Mouse (Mus musculus): Measurements from ENCODE around the gene Apbb2. TPM values are rescaled to one million over a fixed set of nuclear protein-coding genes. Genes with fewer than 3 reads are reported as not detected.

The Apbb2 gene
- polyA plus RNA-seq, 1 experiment from 2014 or later = 126 TPM

DNA sequence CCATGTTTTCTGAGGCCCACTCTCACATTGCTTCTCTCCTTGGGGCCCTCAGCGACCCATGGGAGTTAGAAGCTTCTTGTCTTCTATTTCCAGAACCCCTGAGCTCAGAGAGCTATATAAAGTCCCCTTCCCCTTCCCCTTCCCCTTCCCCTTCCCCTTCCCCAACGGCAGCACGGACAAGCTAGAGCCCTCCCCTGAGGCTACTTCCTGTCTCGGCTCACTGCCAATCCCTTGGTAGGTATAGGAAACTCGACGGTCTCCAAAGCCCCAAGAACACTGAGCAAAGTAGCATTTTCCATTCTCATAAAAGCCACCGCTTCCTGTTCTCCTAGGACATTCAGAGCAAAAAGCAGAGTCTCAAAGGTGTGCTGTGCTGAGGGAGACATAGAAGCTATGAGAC, 107.9 kb downstream of the Apbb2 start:
- Histone ChIP-seq H3K4me3 (no peak overlapping the region), H3K27me3 (no peaks in the 10 kb centered on the region), H3K4me1 (replicated peaks) (no peaks in the 10 kb centered on the region), H3K27ac (no peak overlapping the region), H3K9me3 (no peaks in the 10 kb centered on the region), H3K4me2 (no peak overlapping the region), H3K9ac (no peak overlapping the region), H3K36me3 (no peaks in the 10 kb centered on the region)
- no peak for ATAC-seq (ENCODE audit: low FRiP score)
- WGBS = 79% methylated on average over 5 of the region's 7 CpGs

DNA sequence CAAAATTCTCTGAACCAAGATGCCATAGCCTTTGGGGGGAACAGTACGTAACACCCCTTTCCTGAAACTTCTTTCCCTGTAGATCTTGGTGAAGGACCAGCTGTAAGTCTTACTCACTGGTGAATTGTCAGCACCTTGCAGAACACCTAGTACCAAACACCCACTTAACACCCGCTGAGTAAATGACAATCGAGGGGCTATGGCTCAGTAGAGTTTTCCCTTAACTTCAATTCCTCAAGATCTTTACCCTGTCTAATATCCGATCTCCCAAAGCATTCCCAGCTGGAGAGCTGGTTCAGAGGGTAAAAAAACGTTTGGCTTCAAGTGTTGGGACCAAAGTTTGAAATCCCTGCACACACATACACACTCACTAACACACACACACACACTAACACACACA, 109.4 kb downstream of the Apbb2 start:
- Histone ChIP-seq H3K9ac (no peak overlapping the region), H3K4me3 (no peak overlapping the region), H3K4me1 (replicated peaks) (peaks cover 11% of the 10 kb centered on the region), H3K4me2 (no peak overlapping the region), H3K36me3 (no peaks in the 10 kb centered on the region), H3K9me3 (no peaks in the 10 kb centered on the region), H3K27me3 (no peaks in the 10 kb centered on the region), H3K27ac (no peak overlapping the region)
- ATAC-seq (ENCODE audit: low FRiP score) = no peak
- WGBS = 83% methylated on average over 5 of the region's 5 CpGs

DNA sequence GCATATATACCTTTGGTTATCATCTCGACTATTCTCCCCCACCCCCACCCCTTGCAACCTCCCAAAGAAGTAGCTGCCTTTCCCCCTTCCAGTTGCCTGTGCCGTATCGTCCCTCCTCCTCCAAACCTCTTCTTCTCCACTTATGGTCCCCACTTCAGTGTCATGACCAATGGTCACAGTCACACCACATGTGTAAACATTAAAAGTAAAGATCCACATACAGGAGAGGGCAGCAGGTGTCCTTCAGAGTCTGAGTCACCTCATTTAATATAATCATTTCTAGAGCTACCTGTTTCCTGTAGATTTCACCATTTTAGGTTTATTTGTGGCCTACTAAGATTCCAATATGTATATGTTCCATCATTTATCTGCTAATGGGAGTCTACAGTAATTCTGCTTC, 113.0 kb downstream of the Apbb2 start:
- H3K9me3 ChIP-seq = no peaks in the 10 kb centered on the region
- 90% methylated on average over 3 of the region's 3 CpGs for WGBS
- peaks cover 26% of the 10 kb centered on the region for H3K4me1 ChIP-seq (replicated peaks)
- H3K27ac ChIP-seq = no peak overlapping the region
- no peak overlapping the region for H3K9ac ChIP-seq
- no peaks in the 10 kb centered on the region for H3K27me3 ChIP-seq
- no peaks in the 10 kb centered on the region for H3K36me3 ChIP-seq
- no peak for ATAC-seq (ENCODE audit: low FRiP score)
- no peak overlapping the region for H3K4me3 ChIP-seq
- H3K4me2 ChIP-seq = no peak overlapping the region

DNA sequence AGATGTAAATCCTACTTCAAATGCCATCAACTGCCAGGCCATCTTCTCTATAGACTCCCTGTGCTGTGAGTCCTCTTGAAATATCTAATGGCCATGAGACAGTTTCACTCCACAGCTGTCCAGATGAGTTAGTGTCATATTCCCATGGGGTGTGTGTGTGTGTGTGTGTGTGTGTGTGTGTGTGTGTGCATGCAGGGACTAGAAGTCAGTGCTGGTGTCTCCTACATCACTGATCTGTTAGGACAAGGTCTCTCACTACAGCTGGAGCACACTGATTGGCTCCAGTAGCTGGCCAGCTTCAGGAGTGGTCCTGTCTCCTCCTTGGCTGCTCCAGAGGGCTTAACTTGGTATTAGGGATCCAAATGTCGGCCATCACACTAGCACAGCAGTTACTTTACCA, 113.5 kb downstream of the Apbb2 start:
- H3K4me2 ChIP-seq = no peak overlapping the region
- no peaks in the 10 kb centered on the region for H3K36me3 ChIP-seq
- no peak overlapping the region for H3K27ac ChIP-seq
- no peak overlapping the region for H3K9ac ChIP-seq
- 0 out of 2 replicates have a peak, but pooled peaks have one; percentile 50 for ATAC-seq (ENCODE audit: low FRiP score)
- WGBS = 86% methylated on average over 1 of the region's 1 CpGs
- no peaks in the 10 kb centered on the region for H3K27me3 ChIP-seq
- H3K4me3 ChIP-seq = no peak overlapping the region
- H3K9me3 ChIP-seq = no peaks in the 10 kb centered on the region
- peaks cover 26% of the 10 kb centered on the region for H3K4me1 ChIP-seq (replicated peaks)

DNA sequence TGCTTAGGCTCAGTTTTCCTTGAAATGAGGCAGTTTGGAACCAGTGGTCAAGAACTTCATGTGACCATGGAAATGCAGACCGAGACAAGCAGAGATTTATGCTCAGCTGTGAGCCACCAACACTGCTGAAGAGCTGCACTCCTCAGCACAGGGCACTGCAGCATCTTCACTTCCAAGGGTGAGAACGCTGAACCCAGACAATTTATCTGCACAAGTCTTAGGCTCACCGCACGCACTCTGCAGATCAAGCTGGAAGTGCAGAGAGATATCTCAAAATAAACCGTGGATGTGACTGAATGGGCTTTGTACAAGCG, 114.2 kb downstream of the Apbb2 start:
- H3K4me3 ChIP-seq = no peak overlapping the region
- no peaks in the 10 kb centered on the region for H3K27me3 ChIP-seq
- H3K9me3 ChIP-seq = no peaks in the 10 kb centered on the region
- H3K4me2 ChIP-seq = no peak overlapping the region
- H3K27ac ChIP-seq = peak overlapping the region; percentile 37; the same call in 1 of the 2 replicates
- no peak for ATAC-seq (ENCODE audit: low FRiP score)
- H3K36me3 ChIP-seq = no peaks in the 10 kb centered on the region
- WGBS = 68% methylated on average over 6 of the region's 6 CpGs
- H3K4me1 ChIP-seq (replicated peaks) = peaks cover 26% of the 10 kb centered on the region
- H3K9ac ChIP-seq = no peak overlapping the region

DNA sequence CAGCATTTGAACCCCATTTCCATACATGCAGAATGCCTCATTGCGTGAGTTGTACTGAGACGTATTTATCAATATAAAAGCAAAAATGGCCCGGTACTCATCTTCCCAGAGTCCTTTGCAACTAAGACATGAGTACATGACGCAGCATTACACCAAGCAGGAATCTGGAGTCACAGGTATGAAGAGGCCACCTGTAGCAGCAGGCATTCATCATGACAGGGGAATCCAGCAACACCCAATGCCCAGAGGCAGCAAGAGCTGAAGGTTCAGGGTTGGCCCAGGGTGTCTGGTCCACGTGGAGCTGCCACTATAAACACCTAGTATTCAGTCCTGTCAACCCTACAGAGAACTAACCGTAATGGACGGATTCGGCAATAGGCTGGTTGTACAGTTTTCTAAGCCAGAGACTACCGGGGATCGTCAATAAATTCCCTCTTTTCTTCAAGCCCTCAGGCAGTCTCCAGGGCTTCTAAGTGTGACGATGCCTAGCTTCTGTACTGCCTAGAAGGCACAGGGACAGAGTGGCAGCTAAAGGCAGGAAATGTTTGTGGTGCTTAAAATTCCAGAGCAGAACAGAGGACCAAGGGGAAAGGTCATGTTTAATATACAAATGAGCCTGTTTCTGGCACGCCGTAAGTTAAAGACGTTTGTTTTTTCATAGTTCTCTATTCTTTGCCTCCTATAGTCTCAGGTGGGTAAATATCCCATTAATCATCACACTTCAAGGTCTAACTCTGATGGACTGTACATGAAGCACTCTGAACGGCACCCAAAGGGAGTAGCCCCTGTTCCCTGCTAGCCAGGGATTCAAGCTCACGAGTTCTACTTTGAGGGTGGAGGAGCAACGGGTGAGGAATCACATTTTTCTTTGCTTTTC, 114.8 kb downstream of the Apbb2 start:
- ATAC-seq (ENCODE audit: low FRiP score) = peak; percentile 27; the same call in 1 of the 2 replicates
- Histone ChIP-seq H3K27ac (peak overlapping the region; percentile 37; the same call in 1 of the 2 replicates), H3K9me3 (no peaks in the 10 kb centered on the region), H3K36me3 (no peaks in the 10 kb centered on the region), H3K27me3 (no peaks in the 10 kb centered on the region), H3K4me1 (replicated peaks) (peaks cover 26% of the 10 kb centered on the region), H3K9ac (no peak overlapping the region; the same call in 1 of the 2 replicates), H3K4me2 (no peak overlapping the region), H3K4me3 (no peak overlapping the region)
- 58% methylated on average over 17 of the region's 17 CpGs for WGBS

DNA sequence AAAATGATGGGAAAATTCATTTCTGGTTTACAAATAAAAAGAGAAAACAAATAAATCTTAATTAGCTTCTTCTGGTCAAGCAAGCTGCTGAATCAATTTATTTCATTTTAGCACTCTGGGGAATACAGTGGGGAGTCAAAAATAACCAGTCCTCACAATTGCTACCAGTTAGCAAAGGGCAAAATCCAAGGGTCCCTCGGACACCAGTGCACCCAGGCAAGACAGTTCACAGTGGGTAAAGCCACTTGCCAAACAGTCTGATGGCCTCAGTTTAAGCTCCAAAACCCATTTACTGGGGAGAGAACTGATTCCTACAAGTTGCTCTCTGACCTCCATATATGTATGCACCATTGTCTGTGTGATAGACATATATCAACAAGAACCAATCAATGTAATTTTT, 115.6 kb downstream of the Apbb2 start:
- Histone ChIP-seq H3K4me1 (replicated peaks) (peaks cover 28% of the 10 kb centered on the region), H3K4me2 (no peak overlapping the region), H3K36me3 (no peaks in the 10 kb centered on the region), H3K9ac (no peak overlapping the region), H3K4me3 (no peak overlapping the region), H3K27me3 (no peaks in the 10 kb centered on the region), H3K9me3 (no peaks in the 10 kb centered on the region), H3K27ac (no peak overlapping the region)
- WGBS = 90% methylated on average over 1 of the region's 1 CpGs
- no peak for ATAC-seq (ENCODE audit: low FRiP score)

DNA sequence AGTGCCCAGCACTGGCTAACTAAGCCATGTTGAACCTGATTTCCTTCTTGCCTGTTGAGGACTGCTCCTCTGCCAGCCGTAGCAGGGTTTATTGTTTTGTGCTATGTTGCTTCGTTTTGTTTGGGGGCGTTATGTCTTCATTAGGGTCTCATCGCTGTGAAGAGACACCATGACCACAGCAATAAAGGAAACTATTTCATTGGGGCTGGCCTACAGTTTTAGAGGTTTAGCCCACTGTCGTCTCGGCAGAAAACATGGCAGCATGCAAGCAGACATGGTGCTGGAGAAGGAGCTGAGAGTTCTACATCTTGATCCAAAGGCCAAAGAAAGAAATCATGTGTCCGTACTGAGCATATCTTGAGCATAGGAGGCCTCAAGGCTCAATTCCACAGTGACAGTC, 119.0 kb downstream of the Apbb2 start:
- ATAC-seq (ENCODE audit: low FRiP score) = no peak
- no peak overlapping the region for H3K4me3 ChIP-seq
- WGBS = 92% methylated on average over 7 of the region's 7 CpGs
- H3K36me3 ChIP-seq = no peaks in the 10 kb centered on the region
- H3K4me2 ChIP-seq = no peak overlapping the region
- peaks cover 48% of the 10 kb centered on the region for H3K4me1 ChIP-seq (replicated peaks)
- H3K9me3 ChIP-seq = no peaks in the 10 kb centered on the region
- no peaks in the 10 kb centered on the region for H3K27me3 ChIP-seq
- no peak overlapping the region for H3K27ac ChIP-seq
- no peak overlapping the region for H3K9ac ChIP-seq

DNA sequence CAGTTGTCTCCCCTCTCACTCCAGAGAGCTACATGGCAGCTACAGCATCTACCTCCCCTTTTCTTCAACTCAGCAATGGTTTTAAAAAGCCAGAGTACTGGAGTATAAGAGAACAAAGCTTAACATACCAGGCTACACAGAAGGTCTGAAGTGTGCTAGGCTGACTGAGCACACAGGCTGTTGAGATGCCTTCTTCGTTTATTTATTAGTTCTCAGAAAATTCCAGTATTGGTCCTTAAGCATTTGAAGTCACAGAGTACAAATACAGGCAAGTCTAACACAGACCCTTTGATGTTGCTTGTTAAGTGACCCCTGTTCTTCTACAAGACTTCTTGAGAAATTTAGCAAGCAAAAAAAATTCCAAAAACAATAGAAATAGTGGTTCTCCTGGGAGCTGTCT, 120.4 kb downstream of the Apbb2 start:
- Histone ChIP-seq H3K4me2 (no peak overlapping the region; the same call in 1 of the 2 replicates), H3K4me3 (no peak overlapping the region), H3K36me3 (no peaks in the 10 kb centered on the region), H3K27me3 (no peaks in the 10 kb centered on the region), H3K4me1 (replicated peaks) (peaks cover 34% of the 10 kb centered on the region), H3K27ac (peak overlapping the region; percentile 78), H3K9me3 (no peaks in the 10 kb centered on the region), H3K9ac (no peak overlapping the region; the same call in 1 of the 2 replicates)
- 74% methylated on average over 1 of the region's 1 CpGs for WGBS
- no peak for ATAC-seq (ENCODE audit: low FRiP score)

DNA sequence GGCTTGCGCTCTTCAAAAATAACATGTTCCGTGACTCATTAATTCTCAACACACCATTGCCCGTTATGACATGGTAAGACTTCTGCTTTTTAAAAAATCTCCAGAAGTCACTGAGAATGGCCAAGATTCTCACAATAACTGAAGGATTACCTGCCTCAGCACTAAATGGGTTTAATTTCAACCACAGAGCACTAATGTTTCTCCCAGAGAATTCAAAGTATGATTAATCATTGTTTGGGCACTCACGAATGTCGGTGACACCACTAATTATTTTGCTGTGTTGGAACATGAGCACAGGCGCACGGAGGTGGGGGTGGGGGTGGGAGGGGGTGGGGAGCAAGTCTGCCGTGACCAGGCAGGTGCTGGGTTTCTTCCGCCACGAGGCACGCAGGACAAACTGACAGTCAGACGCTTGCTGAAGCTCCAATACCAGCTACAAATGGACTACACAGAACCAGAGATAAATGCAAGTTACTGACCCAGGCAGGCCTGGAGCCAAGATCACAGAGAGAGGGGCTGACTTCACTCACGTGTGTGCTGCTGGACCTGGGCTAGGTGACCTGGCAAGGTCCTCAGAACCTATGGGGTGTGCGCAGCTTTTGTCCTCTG, 121.0 kb downstream of the Apbb2 start:
- Histone ChIP-seq H3K9me3 (no peaks in the 10 kb centered on the region), H3K9ac (no peak overlapping the region; the same call in 1 of the 2 replicates), H3K36me3 (no peaks in the 10 kb centered on the region), H3K27me3 (no peaks in the 10 kb centered on the region), H3K4me1 (replicated peaks) (peaks cover 37% of the 10 kb centered on the region), H3K4me3 (no peak overlapping the region), H3K4me2 (peak overlapping the region; percentile 21; the same call in 1 of the 2 replicates), H3K27ac (peak overlapping the region; percentile 78)
- 51% methylated on average over 14 of the region's 14 CpGs for WGBS
- ATAC-seq (ENCODE audit: low FRiP score) = no peak

DNA sequence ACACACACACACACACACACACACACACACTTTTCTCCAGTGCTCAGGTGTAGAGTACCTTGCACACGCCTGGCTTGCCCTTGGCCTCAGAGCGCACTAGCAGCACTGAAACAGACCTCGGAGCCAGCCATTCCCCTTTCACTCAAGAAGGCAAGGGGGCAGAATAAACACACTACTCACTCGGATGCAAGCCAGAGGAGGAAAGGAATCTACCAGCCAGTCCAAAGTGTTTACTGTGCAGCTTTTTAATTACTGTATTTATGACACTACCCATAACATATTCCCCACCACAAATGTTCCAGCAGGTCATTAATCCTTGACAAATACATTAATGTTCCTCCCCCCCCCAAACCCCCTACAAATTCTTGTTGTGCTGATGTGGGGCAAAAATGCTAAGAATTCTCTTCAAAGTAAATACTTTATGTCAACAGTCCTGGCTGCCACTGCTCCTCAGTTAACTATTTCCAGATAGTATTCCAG, 121.7 kb downstream of the Apbb2 start:
- Histone ChIP-seq H3K4me3 (no peak overlapping the region), H3K27ac (peak overlapping the region; percentile 78), H3K4me2 (no peak overlapping the region), H3K4me1 (replicated peaks) (peaks cover 44% of the 10 kb centered on the region), H3K9ac (no peak overlapping the region), H3K36me3 (no peaks in the 10 kb centered on the region), H3K27me3 (no peaks in the 10 kb centered on the region), H3K9me3 (no peaks in the 10 kb centered on the region)
- no peak for ATAC-seq (ENCODE audit: low FRiP score)
- WGBS = 69% methylated on average over 4 of the region's 4 CpGs

DNA sequence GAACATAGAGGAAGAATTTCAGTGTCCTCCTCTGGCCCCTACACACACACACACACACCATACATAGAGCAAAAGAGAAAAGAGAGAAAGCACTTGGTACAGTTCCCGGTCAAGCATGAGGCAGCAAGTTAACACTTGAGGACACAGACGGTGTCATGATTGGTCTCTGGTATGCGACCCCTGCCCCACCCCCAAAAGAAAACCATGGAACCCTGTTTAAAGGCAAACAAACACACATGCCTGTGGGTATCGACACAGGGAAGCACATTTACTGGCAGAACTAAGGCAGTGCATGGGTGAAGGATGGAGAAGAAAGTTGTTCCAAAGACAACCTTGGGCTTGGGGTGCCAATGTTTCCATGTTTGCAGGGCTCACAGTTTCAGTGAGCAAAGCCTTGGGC, 123.9 kb downstream of the Apbb2 start:
- Histone ChIP-seq H3K4me3 (no peak overlapping the region), H3K9ac (no peak overlapping the region), H3K9me3 (no peaks in the 10 kb centered on the region), H3K27ac (no peak overlapping the region), H3K36me3 (no peaks in the 10 kb centered on the region), H3K4me2 (no peak overlapping the region), H3K27me3 (no peaks in the 10 kb centered on the region), H3K4me1 (replicated peaks) (peaks cover 54% of the 10 kb centered on the region)
- no peak for ATAC-seq (ENCODE audit: low FRiP score)
- WGBS = 56% methylated on average over 4 of the region's 4 CpGs

All from hindbrain, embryonic 13.5 days (tissue).